Mouse (Mus musculus) hindbrain, postnatal 0 days (tissue): ENCODE results near the gene Fam213b. TPM values are rescaled to one million over a fixed set of nuclear protein-coding genes. Genes with fewer than 3 reads are reported as not detected.

Experiments used
- ATAC-seq: fragments of 200-750 bp; cut with Nextera tagmentation; 2 replicates; pipeline ENCODE4 v1.8.0; 2017; ENCODE audit warnings: mild to moderate bottlenecking, moderate TSS enrichment, moderate library complexity
- DNase-seq: peaks from one replicate; pipeline ENCODE4 v3.0.0-alpha.2; 2015; ENCODE audit warnings: low spot score
- H3K27ac ChIP-seq: fragments of 300-500 bp; sonication (generic); 2 replicates; pipeline ENCODE4 v1.5.1; 2014; ENCODE audit warnings: mild to moderate bottlenecking
- H3K27me3 ChIP-seq: fragments of 300-500 bp; sonication (generic); 2 replicates; pipeline ENCODE4 v1.6.1; 2014; ENCODE audit warnings: low read length, mixed read lengths; ENCODE audit not compliant: insufficient read depth
- H3K36me3 ChIP-seq: fragments of 300-500 bp; sonication (generic); 2 replicates; pipeline ENCODE4 v1.6.1; 2014; ENCODE audit warnings: low read length, mixed read lengths; ENCODE audit not compliant: insufficient read depth
- H3K4me1 ChIP-seq: fragments of 300-500 bp; sonication (generic); 2 replicates; pipeline ENCODE4 v1.6.1; 2014; ENCODE audit warnings: antibody characterized with exemption, low read length, mixed read lengths; ENCODE audit not compliant: insufficient read depth
- H3K4me2 ChIP-seq: fragments of 300-500 bp; sonication (generic); 2 replicates; pipeline ENCODE4 v1.6.1; 2014; ENCODE audit warnings: low read depth, mild to moderate bottlenecking, low read length, moderate library complexity, mixed read lengths
- H3K4me3 ChIP-seq: fragments of 300-500 bp; sonication (generic); 2 replicates; pipeline ENCODE4 v1.5.1; 2014; ENCODE audit warnings: low read length
- H3K9ac ChIP-seq: fragments of 300-500 bp; sonication (generic); replicated peaks from 2 replicates; pipeline ENCODE4 v1.6.1; 2014; ENCODE audit warnings: mild to moderate bottlenecking, low read length, moderate library complexity, mixed read lengths
- H3K9me3 ChIP-seq: fragments of 300-500 bp; sonication (generic); 2 replicates; pipeline ENCODE4 v1.6.1; 2016; ENCODE audit warnings: low read length, mixed read lengths
- CTCF ChIP-seq: IDR thresholded peaks from 2 replicates; pipeline ENCODE4 v1.5.1; 2016; ENCODE audit warnings: antibody characterized with exemption, control low read depth, low read depth
- WGBS: fragments of 180-500 bp; shearing (Covaris S2); extraction: QIAGEN DNeasy Blood & Tissue Kit; methylation state at CpG from one replicate; pipeline ENCODE4 v1.1.7; 2014; 5-methylcytosine and 5-hydroxymethylcytosine counted together
- polyA plus RNA-seq: library from polyadenylated mRNA; unstranded; fragments of >200 nt; fragmentation: Nextera tagmentation; extraction: Ambion mirVana; gene quantifications from 2 replicates; pipeline ENCODE4 v1.2.1, GENCODE M21; 2015
- total RNA-seq: library from RNA; depleted of rRNA; stranded (reverse); fragments of >200 nt; gene quantifications from 2 replicates; pipeline ENCODE4 v1.2.3, GENCODE M21; 2014

Fam213b gene
- total and polyA plus RNA-seq, 2 experiments from 2014 or later, result 33.5 to 83.8 TPM

DNA sequence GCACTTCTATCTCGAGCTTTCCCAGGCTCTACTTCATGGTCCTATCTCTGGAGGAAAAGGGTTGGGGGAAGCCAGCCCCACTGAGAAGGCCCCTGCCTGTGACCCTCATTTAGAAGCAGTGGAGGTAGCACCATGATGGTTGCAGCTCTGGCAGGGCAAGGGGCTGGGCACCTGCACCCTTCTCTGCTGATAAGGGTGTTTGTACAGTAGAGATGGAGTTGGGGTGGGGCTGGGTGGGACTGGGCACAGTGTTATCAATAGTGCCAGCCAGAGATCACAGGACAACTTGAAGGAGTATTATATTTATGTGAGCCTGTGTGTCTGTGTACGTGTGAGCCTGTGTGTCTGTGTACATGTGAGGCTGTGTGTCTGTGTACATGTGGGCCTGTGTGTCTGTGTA is 12.7 kb upstream of the Fam213b start:
- H3K4me3 ChIP-seq, result no peak overlapping the region

GRCm38 (mm10) chr4:154910606-154911522 is 11.9 kb upstream of the Fam213b start:
- no peak overlapping the region for H3K9ac ChIP-seq
- no peaks in the 10 kb centered on the region for H3K27me3 ChIP-seq
- no peak for TF ChIP-seq CTCF
- 18% methylated on average over 15 of the region's 15 CpGs for WGBS
- ATAC-seq (peak; percentile 63; the same call in 1 of the 2 replicates), DNase-seq (no peak)
- H3K4me2 ChIP-seq, result no peak overlapping the region
- H3K36me3 ChIP-seq, result no peaks in the 10 kb centered on the region
- H3K9me3 ChIP-seq, result no peaks in the 10 kb centered on the region
- H3K4me1 ChIP-seq, result no peaks in the 10 kb centered on the region
- H3K4me3 ChIP-seq, result no peak overlapping the region
- 0 out of 2 replicates have a peak overlapping the region, but pooled peaks have one; percentile 23 for H3K27ac ChIP-seq

More for the DNA sequence above, 12.7 kb upstream of the Fam213b start:
- H3K9ac ChIP-seq, result no peak overlapping the region
- no peak for TF ChIP-seq CTCF
- no peak overlapping the region for H3K4me2 ChIP-seq
- H3K27me3 ChIP-seq, result no peaks in the 10 kb centered on the region
- H3K4me1 ChIP-seq, result no peaks in the 10 kb centered on the region
- 79% methylated on average over 2 of the region's 2 CpGs for WGBS
- no peak overlapping the region for H3K27ac ChIP-seq
- H3K36me3 ChIP-seq, result no peaks in the 10 kb centered on the region
- no peak for DNase-seq
- H3K9me3 ChIP-seq, result no peaks in the 10 kb centered on the region
- no peak for ATAC-seq

DNA sequence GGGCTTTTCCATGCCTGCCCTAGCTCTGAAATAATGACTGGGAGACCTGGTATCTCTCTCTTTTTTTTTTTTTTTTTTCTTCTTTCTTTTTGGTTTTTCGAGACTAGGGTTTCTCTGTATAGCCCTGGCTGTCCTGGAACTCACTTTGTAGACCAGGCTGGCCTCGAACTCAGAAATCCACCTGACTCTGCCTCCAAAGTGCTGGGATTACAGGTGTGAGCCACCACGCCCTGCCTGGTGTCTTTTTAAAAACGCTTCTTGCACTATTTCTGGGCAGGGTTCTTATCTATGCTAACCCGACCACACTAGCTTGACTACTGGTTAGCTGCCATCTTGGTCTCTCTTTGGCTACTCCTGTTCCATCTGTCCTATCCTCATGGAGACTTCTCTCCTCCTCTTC is 9.6 kb upstream of the Fam213b start:
- TF ChIP-seq CTCF, result no peak
- Histone ChIP-seq H3K27ac (no peak overlapping the region), H3K4me2 (no peak overlapping the region), H3K9ac (no peak overlapping the region), H3K4me1 (no peaks in the 10 kb centered on the region), H3K9me3 (no peaks in the 10 kb centered on the region), H3K4me3 (no peak overlapping the region), H3K27me3 (no peaks in the 10 kb centered on the region), H3K36me3 (no peaks in the 10 kb centered on the region)
- 91% methylated on average over 5 of the region's 5 CpGs for WGBS
- DNase-seq (no peak), ATAC-seq (no peak)

GRCm38 (mm10) chr4:154907833-154908232 is 8.9 kb upstream of the Fam213b start:
- H3K36me3 ChIP-seq, result no peaks in the 10 kb centered on the region
- peak; percentile 75 for ATAC-seq
- peak; percentile 87 for DNase-seq
- H3K27me3 ChIP-seq, result no peaks in the 10 kb centered on the region
- no peak overlapping the region for H3K4me3 ChIP-seq
- H3K27ac ChIP-seq, result peak overlapping the region; percentile 32; the same call in 1 of the 2 replicates
- no peaks in the 10 kb centered on the region for H3K4me1 ChIP-seq
- 44% methylated on average over 17 of the region's 17 CpGs for WGBS
- peak; percentile 84 for TF ChIP-seq CTCF
- no peaks in the 10 kb centered on the region for H3K9me3 ChIP-seq
- no peak overlapping the region for H3K9ac ChIP-seq
- H3K4me2 ChIP-seq, result no peak overlapping the region

GRCm38 (mm10) chr4:154904185-154905071 is 5.5 kb upstream of the Fam213b start:
- no peaks in the 10 kb centered on the region for H3K4me1 ChIP-seq
- no peaks in the 10 kb centered on the region for H3K36me3 ChIP-seq
- no peaks in the 10 kb centered on the region for H3K9me3 ChIP-seq
- H3K4me3 ChIP-seq, result peak overlapping the region; percentile 29
- TF ChIP-seq CTCF, result no peak
- 5% methylated on average over 16 of the region's 16 CpGs for WGBS
- H3K9ac ChIP-seq, result peak overlapping the region; percentile 28; the same call in 1 of the 2 replicates
- ATAC-seq, result peak; percentile 92
- no peaks in the 10 kb centered on the region for H3K27me3 ChIP-seq
- no peak overlapping the region for H3K27ac ChIP-seq
- DNase-seq, result peak; percentile 88
- peak overlapping the region; percentile 60 for H3K4me2 ChIP-seq

DNA sequence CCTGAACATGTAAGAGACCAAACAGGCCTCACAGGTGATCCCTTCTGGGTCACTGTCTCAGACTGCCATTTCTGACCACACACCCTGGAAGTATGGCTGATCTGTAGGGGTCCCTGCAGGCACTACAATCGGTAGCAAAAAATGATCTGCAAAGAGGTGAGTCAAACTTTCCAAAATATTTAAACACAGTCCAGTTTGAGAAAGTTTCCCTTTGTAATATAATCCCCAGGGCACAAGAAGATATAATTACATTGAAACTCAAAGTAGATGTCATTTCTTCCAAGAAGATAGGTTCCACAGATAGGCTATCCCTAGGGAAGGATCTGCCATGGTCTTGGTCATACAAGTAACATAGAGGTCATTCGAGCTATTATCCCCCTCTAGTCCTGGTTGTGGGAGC is 3.4 kb upstream of the Fam213b start:
- TF ChIP-seq CTCF, result no peak
- WGBS, result 94% methylated on average over 2 of the region's 2 CpGs

More for the DNA sequence above, 3.4 kb upstream of the Fam213b start:
- no peak overlapping the region for H3K9ac ChIP-seq
- no peak overlapping the region for H3K4me2 ChIP-seq
- H3K4me3 ChIP-seq, result no peak overlapping the region
- DNase-seq (no peak), ATAC-seq (no peak)
- H3K27me3 ChIP-seq, result no peaks in the 10 kb centered on the region
- H3K27ac ChIP-seq, result no peak overlapping the region
- H3K4me1 ChIP-seq, result peaks cover 9% of the 10 kb centered on the region
- H3K9me3 ChIP-seq, result no peaks in the 10 kb centered on the region
- no peaks in the 10 kb centered on the region for H3K36me3 ChIP-seq
